Mouse (Mus musculus) ES-E14 (cell line): ENCODE measurements at regions not wholly inside any gene's neighbourhood (a gene's known extent, or its start where the extent isn't known, plus 50 kb on each side); places are given as distances from the start of the nearest gene placed in this dataset.

Source experiments
- DNase-seq: peaks from one replicate; pipeline ENCODE4 v3.0.0-alpha.2; 2013; ENCODE audit warnings: low read depth, low spot score
- H3K27ac ChIP-seq: 2 replicates; pipeline ENCODE4 v1.5.1; 2012; ENCODE audit warnings: low read depth, mild to moderate bottlenecking, low read length, moderate library complexity, mixed read lengths; ENCODE audit not compliant: poor library complexity, insufficient read depth, severe bottlenecking
- H3K36me3 ChIP-seq: 2 replicates; pipeline ENCODE4 v1.6.1; 2012; ENCODE audit warnings: mild to moderate bottlenecking, low read length, moderate library complexity, mixed read lengths; ENCODE audit not compliant: control insufficient read depth, poor library complexity, insufficient read depth, severe bottlenecking
- H3K4me1 ChIP-seq, 2 experiments: fragments of 150-350 bp in 1 of 2; sonication (generic) in 1 of 2; 2 replicates each; pipeline ENCODE4 v1.6.1; 2012; ENCODE audit warnings: low read length in 2 of 2, mild to moderate bottlenecking in 1 of 2, mixed read lengths in 1 of 2; ENCODE audit not compliant: control insufficient read depth in 2 of 2, insufficient read depth in 2 of 2, poor library complexity in 1 of 2
- H3K4me3 ChIP-seq, 2 experiments: fragments of 150-350 bp in 1 of 2; sonication (generic) in 1 of 2; 2 replicates each; pipeline ENCODE4 v1.5.1; 2012; ENCODE audit warnings: low read length in 2 of 2, low read depth in 1 of 2, mild to moderate bottlenecking in 1 of 2, mixed read lengths in 1 of 2; ENCODE audit not compliant: insufficient read depth in 1 of 2, poor library complexity in 1 of 2, severe bottlenecking in 1 of 2
- H3K9ac ChIP-seq: 2 replicates; pipeline ENCODE4 v1.6.1; 2012; ENCODE audit warnings: low read depth, mild to moderate bottlenecking, low read length, mixed read lengths; ENCODE audit not compliant: poor library complexity, insufficient read depth, severe bottlenecking
- H3K9me3 ChIP-seq: fragments of 150-350 bp; sonication (generic); 2 replicates; pipeline ENCODE4 v1.6.1; 2012; ENCODE audit warnings: low read depth, mild to moderate bottlenecking, low read length; ENCODE audit not compliant: control insufficient read depth, insufficient read depth
- CHD2 ChIP-seq: IDR thresholded peaks from 2 replicates; pipeline ENCODE4 v1.6.1; 2014; ENCODE audit warnings: mild to moderate bottlenecking, low read depth, low read length, inconsistent platforms
- HCFC1 ChIP-seq: IDR thresholded peaks from 2 replicates; pipeline ENCODE4 v1.6.1; 2012; ENCODE audit warnings: low read length, inconsistent platforms, borderline replicate concordance; ENCODE audit not compliant: insufficient read depth
- MAFK ChIP-seq: IDR thresholded peaks from 2 replicates; pipeline ENCODE4 v1.6.1; 2014; ENCODE audit warnings: mild to moderate bottlenecking, low read depth, low read length, inconsistent platforms; ENCODE audit not compliant: insufficient read depth
- ZC3H11A ChIP-seq: IDR thresholded peaks from 2 replicates; pipeline ENCODE4 v1.6.1; 2012; ENCODE audit warnings: low read depth, mild to moderate bottlenecking, inconsistent platforms, low read length, borderline replicate concordance
- ZNF384 ChIP-seq: IDR thresholded peaks from 2 replicates; pipeline ENCODE4 v1.6.1; 2012; ENCODE audit warnings: low read depth, low read length, inconsistent platforms
- in situ Hi-C, 2 experiments: fragments of 600-800 bp; cut with MboI; formaldehyde crosslinking; loops; one replicate each; pipeline ENCODE4 v1.15.1; 2025; ENCODE audit warnings: low sequenced_read_pairs in 2 of 2, inconsistent platforms in 1 of 2; ENCODE audit not compliant: unreplicated experiment in 2 of 2

- TF ChIP-seq CHD2: no peak
- in situ Hi-C loops: no loop called here
- no peaks in the 10 kb centered on the region for H3K9me3 ChIP-seq
These were observed 552.1 kb upstream of the Gulo start for GRCm38 (mm10) chr14:66561042-66561590.

GRCm38 (mm10) chr14:66558393-66558792, 549.4 kb upstream of the Gulo start:
- in situ Hi-C loops: no loop called here
- Histone ChIP-seq H3K4me1 (no peaks in the 10 kb centered on the region), H3K36me3 (no peaks in the 10 kb centered on the region), H3K4me3 (no peak overlapping the region), H3K9ac (no peak overlapping the region), H3K27ac (no peak overlapping the region), H3K9me3 (no peaks in the 10 kb centered on the region)
- TF ChIP-seq ZNF384 (no peak), MAFK (no peak), ZC3H11A (no peak), CHD2 (no peak), HCFC1 (no peak)
- no peak for DNase-seq

More at GRCm38 (mm10) chr14:66561042-66561590, 552.1 kb upstream of the Gulo start:
- Histone ChIP-seq H3K4me3 (no peak overlapping the region), H3K27ac (no peak overlapping the region), H3K9ac (no peak overlapping the region), H3K36me3 (no peaks in the 10 kb centered on the region), H3K4me1 (no peaks in the 10 kb centered on the region)
- DNase-seq: no peak

- Histone ChIP-seq H3K4me3 (no peak overlapping the region), H3K9me3 (no peaks in the 10 kb centered on the region), H3K9ac (no peak overlapping the region), H3K27ac (no peak overlapping the region), H3K4me1 (no peaks in the 10 kb centered on the region), H3K36me3 (no peaks in the 10 kb centered on the region)
- TF ChIP-seq MAFK (no peak), CHD2 (no peak), ZC3H11A (no peak), HCFC1 (no peak), ZNF384 (no peak)
- in situ Hi-C loops: no loop called here
- no peak for DNase-seq
These were observed 548.6 kb upstream of the Gulo start for GRCm38 (mm10) chr14:66557631-66558030.

GRCm38 (mm10) chr14:66538498-66538897, 529.5 kb upstream of the Gulo start:
- no peak for DNase-seq

GRCm38 (mm10) chr14:66534671-66535070, 525.7 kb upstream of the Gulo start:
- Histone ChIP-seq H3K36me3 (no peaks in the 10 kb centered on the region), H3K4me3 (no peak overlapping the region), H3K4me1 (no peaks in the 10 kb centered on the region), H3K9me3 (no peaks in the 10 kb centered on the region), H3K27ac (no peak overlapping the region), H3K9ac (no peak overlapping the region)
- in situ Hi-C loops: no loop called here
- DNase-seq: no peak
- TF ChIP-seq ZNF384: no peak
- TF ChIP-seq MAFK: no peak
- no peak for TF ChIP-seq ZC3H11A
- no peak for TF ChIP-seq CHD2
- TF ChIP-seq HCFC1: no peak

More at GRCm38 (mm10) chr14:66538498-66538897, 529.5 kb upstream of the Gulo start:
- Histone ChIP-seq H3K4me1 (no peaks in the 10 kb centered on the region), H3K27ac (no peak overlapping the region), H3K9me3 (no peaks in the 10 kb centered on the region), H3K9ac (no peak overlapping the region), H3K36me3 (no peaks in the 10 kb centered on the region), H3K4me3 (no peak overlapping the region)
- in situ Hi-C loops: no loop called here
- no peak for TF ChIP-seq ZC3H11A
- TF ChIP-seq HCFC1: no peak
- TF ChIP-seq ZNF384: no peak
